Mouse (Mus musculus) E14TG2a.4 (cell line): Measurements from ENCODE around the gene Ago4.
A peak's percentile ranks its signal among the peaks of the same experiment; 100 is the strongest.

Experiments used
- H3K27me3 ChIP-seq: 2 replicates; pipeline ENCODE4 v1.6.1; 2014; ENCODE audit warnings: low read length, control low read depth; ENCODE audit not compliant: insufficient read depth
- H3K36me3 ChIP-seq: 2 replicates; pipeline ENCODE4 v1.6.1; 2014; ENCODE audit warnings: low read length, control low read depth; ENCODE audit not compliant: insufficient read depth
- H3K4me1 ChIP-seq: replicated peaks from 2 replicates; pipeline ENCODE4 v1.6.1; 2014; ENCODE audit warnings: low read depth, low read length, control low read depth
- H3K4me3 ChIP-seq: replicated peaks from 2 replicates; pipeline ENCODE4 v1.5.1; 2014; ENCODE audit warnings: mild to moderate bottlenecking, low read length
- H3K9me3 ChIP-seq: 2 replicates; pipeline ENCODE4 v1.6.1; 2014; ENCODE audit warnings: low read length, control low read depth
- CTCF ChIP-seq: conservative IDR thresholded peaks from 2 replicates; pipeline ENCODE4 v1.5.1; 2014; ENCODE audit warnings: low read length
- NANOG ChIP-seq: IDR thresholded peaks from 2 replicates; pipeline ENCODE4 v1.6.1; 2014; ENCODE audit warnings: borderline replicate concordance, low read length, mixed read lengths
- POU5F1 ChIP-seq: IDR thresholded peaks from 2 replicates; pipeline ENCODE4 v1.6.1; 2014; ENCODE audit warnings: low read length, borderline replicate concordance

Ago4 gene

DNA sequence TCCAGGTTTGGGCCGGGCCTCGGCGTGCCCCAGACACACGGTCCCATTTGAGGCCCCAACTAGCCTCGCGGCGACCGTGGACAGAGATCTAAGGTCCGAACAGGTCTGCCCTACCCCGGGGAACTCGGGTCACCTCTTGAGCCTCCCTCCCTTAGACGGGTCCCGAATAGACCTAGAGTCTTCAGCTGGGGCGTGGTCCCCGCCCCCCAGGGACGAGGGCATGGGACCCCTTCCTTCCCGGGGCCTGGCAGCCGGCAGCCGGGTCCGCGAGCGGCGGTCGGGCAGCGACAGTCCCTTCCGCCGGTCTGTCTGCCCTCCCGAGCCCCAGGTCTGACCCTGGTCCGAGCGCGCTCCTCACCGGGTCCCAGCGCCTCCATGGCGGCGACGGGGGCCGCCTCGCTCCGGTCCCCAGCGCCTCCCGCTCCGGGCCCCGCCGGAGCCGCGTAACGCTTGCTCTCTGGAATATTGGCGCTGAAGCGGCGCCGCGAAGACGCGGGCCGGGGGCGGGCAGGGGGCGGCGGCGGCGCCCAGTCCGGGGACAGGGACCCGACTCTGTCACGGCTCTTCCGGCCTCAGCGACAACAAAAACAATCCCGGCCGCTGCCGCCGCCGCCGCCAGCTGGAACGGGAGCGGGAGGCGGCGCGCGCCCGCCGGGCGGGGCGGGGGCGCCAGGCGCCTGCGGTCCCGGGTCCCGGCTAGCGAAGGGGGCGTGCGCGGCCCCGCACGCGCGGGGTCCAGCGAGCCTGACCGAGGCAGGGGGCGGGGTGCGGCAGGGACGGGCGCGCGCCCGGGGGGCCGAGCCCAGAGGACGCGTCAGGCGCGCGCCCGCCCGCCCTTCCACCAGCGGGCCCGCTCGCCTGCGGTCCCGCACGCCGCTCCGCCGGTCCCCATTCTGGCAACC is at the start of gene Ago4:
TSS of gene Ago4 (minus strand) at position 646 of the 902 bp plus-strand sequence.
- Histone ChIP-seq H3K4me1 (peaks cover 11% of the 10 kb centered on the region), H3K27me3 (peaks cover 51% of the 10 kb centered on the region), H3K9me3 (no peaks in the 10 kb centered on the region), H3K4me3 (peak within 1 kb of the TSS; percentile 90), H3K36me3 (no peaks in the 10 kb centered on the region)
- TF ChIP-seq NANOG (no peak), CTCF (no peak), POU5F1 (no peak)

DNA sequence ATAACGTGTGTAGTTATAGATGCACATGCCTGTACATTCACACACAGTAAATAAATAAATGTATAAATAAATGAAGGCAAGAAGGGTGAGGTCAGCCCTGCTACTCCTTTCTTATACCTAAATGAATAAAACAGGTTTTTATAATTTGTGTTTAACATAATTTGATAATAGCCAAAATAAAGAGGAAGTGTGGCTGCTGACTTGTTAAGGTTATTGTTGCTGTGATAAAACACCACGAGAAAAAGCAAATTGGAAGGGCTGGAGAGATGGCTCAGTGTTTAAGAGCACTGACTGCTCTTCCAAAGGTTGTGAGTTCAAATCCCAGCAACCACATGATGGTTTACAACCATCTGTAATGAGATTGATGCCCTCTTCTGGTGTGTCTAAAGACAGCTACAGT is 45.8 kb upstream of the Ago4 start:
- H3K4me3 ChIP-seq: no peak overlapping the region
- no peak for TF ChIP-seq POU5F1
- TF ChIP-seq CTCF: no peak
- no peak for TF ChIP-seq NANOG

DNA sequence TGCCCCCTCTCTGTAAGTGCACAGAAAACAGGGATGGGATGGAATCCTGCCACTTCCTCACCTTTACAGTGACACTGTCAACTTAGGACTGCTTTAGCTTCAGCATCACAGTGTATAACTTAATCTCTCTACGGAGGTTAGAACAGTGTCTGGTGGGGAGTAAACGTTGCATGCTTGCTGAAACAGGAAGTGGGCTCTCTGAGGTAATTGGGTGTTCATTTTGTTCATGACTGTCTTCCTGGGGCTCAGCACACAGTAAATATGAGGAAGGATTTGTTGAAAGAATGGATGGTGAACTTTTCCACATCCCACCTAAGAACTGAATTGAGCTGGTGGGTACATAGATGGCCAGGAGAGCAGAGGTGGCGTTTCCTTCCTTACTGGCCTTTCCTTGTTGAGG is 44.6 kb upstream of the Ago4 start:
- Histone ChIP-seq H3K4me1 (no peaks in the 10 kb centered on the region), H3K4me3 (no peak overlapping the region), H3K27me3 (no peaks in the 10 kb centered on the region), H3K36me3 (peaks cover 97% of the 10 kb centered on the region), H3K9me3 (peaks cover 11% of the 10 kb centered on the region)
- TF ChIP-seq POU5F1 (no peak), CTCF (no peak), NANOG (no peak)

More for the DNA sequence above, 45.8 kb upstream of the Ago4 start:
- Histone ChIP-seq H3K27me3 (no peaks in the 10 kb centered on the region), H3K9me3 (peaks cover 8% of the 10 kb centered on the region), H3K36me3 (peaks cover 97% of the 10 kb centered on the region), H3K4me1 (no peaks in the 10 kb centered on the region)

DNA sequence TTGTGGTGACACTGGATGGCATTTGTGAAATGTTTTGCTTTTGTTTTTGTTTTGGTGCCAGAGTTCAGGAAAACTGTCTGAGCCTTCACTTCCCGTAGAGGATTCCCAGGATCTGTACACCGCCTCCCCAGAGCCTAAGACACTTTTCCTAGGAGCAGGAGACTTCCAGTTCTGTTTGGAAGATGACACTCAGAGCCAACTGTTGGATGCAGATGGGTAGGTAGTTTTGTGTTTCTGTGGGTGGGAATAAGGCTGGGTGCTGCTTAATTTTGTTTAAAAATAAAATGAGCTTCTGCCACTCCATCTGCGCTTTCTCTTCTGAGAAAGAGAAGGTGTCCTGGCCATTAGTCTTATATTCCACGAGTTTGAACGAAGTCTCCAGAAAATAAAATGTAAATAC is 43.0 kb upstream of the Ago4 start:
- Histone ChIP-seq H3K4me3 (no peak overlapping the region), H3K4me1 (no peaks in the 10 kb centered on the region), H3K36me3 (peaks cover 100% of the 10 kb centered on the region), H3K27me3 (no peaks in the 10 kb centered on the region), H3K9me3 (peaks cover 11% of the 10 kb centered on the region)
- TF ChIP-seq CTCF (no peak), NANOG (no peak), POU5F1 (no peak)

DNA sequence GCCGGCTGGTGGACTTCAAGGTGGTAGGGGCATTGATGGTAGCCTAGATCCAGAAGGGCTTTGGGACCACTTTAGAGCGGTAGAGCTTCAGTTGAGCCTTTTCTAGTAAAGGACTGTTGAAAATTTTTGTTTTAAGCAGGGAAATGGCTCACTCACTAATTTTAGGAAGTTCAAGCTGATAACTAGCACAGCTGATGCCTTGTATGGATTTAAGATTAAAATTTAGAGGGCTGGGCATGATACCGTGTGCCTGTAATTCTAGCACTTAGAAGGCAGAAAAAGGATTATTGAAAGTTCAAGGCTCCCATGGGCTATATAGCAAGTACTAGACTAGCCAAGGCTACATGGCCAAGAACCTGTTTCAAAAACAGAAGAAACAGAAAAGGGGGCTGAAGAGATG is 36.5 kb upstream of the Ago4 start:
- H3K4me1 ChIP-seq: peaks cover 9% of the 10 kb centered on the region
- H3K9me3 ChIP-seq: peaks cover 10% of the 10 kb centered on the region
- TF ChIP-seq CTCF (no peak), POU5F1 (no peak), NANOG (no peak)
- no peaks in the 10 kb centered on the region for H3K27me3 ChIP-seq
- H3K4me3 ChIP-seq: no peak overlapping the region
- peaks cover 96% of the 10 kb centered on the region for H3K36me3 ChIP-seq

DNA sequence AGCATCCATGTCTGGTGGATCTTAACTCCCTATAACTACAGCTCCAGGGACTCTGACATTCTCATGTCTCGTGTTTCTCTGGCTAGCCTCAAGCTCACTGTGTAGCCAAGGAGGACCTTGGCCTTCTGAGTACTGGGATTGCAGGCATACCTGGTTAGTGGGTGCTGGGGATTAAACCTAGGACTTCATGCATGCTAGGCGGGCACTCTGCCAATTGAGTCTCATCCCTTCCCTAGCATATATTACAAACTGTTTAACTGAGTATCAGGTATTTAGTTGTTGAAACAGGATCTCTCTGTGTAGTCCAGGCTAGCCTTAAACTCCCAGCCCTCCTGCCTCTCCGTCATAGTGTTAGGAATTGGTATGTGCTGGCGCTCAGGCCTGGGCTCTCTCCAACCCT is 34.0 kb upstream of the Ago4 start:
- no peak for TF ChIP-seq CTCF
- no peak for TF ChIP-seq NANOG
- no peak for TF ChIP-seq POU5F1
- no peak overlapping the region for H3K4me3 ChIP-seq

DNA sequence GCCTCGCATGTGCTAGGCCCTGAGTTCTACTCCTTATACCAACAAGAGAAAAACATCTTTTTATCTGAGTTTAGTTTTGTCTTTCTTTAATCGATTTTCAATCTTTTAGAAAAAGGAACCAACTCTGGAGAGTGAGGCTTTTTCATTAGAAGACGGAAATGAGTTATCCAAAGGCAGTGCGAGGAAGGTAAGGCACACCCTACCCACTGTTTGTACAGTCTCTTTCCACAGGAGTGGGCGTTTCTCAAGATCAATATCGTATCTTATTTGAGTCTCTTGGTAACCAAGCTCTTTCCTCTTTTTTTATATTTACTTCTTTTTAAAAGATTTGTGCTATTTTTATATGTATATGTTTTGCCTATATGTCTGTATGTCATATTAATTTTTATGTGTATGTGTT is 30.5 kb upstream of the Ago4 start:
- TF ChIP-seq POU5F1 (no peak), CTCF (no peak), NANOG (no peak)
- Histone ChIP-seq H3K27me3 (no peaks in the 10 kb centered on the region), H3K4me1 (peaks cover 9% of the 10 kb centered on the region), H3K4me3 (no peak overlapping the region), H3K9me3 (no peaks in the 10 kb centered on the region), H3K36me3 (peaks cover 83% of the 10 kb centered on the region)

More for the DNA sequence above, 34.0 kb upstream of the Ago4 start:
- Histone ChIP-seq H3K27me3 (no peaks in the 10 kb centered on the region), H3K4me1 (peaks cover 9% of the 10 kb centered on the region), H3K36me3 (peaks cover 95% of the 10 kb centered on the region), H3K9me3 (no peaks in the 10 kb centered on the region)

DNA sequence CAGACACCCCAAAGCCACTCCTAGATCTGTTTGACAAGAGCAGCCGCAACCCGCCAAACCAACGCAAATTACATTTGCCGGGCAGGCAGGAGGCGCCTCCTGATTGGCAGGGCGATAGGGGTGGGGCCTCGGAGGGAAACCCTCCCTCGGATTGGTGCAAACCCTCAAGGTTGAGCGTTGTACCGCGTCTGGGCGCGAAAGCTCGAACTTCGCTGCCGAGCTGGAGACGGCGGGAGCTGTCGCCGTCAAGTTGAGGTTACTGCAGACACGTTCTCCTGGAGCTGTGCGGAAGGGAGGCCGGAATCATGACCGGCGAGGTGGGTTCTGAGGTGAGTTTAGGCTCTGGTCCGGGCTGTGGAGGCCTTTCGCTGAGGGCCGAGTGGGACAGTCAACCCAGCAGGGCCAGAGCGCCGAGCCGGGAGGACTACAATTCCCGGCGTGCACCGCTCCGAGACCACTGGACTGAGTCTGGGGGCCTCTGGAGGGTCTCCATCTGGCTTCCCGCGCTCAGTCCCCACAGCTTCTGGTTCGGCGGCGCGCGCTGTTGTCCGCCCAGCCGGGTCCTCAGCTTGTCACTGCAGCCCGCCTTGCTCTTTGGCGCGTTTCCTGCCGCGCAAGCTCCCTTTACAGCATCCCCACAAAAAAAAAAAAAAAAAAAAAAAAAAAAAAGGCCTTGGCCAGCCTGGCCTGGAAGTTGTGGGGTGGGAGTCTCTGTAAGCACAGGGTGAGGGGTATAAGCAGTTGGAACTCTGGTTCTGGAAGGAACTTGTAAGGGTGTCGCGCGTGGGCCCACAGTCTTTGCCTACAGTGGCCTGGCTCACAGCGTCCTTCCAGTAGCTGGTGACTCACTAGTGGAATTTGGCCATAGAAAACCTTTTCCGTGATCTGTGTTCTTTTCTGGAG is 23.8 kb upstream of the Ago4 start, which contains the start of gene Clspn:
TSS of gene Clspn (plus strand) at position 127 of the 903 bp plus-strand sequence.
- Histone ChIP-seq H3K27me3 (no peaks in the 10 kb centered on the region), H3K4me3 (peak within 1 kb of the TSS; percentile 87), H3K36me3 (peaks cover 18% of the 10 kb centered on the region), H3K4me1 (peaks cover 15% of the 10 kb centered on the region), H3K9me3 (no peaks in the 10 kb centered on the region)
- no peak for TF ChIP-seq CTCF
- no peak for TF ChIP-seq POU5F1
- TF ChIP-seq NANOG: no peak
